Mouse (Mus musculus) hindbrain, embryonic 10.5 days (tissue): ENCODE data around the gene Ankrd34c. TPM values are rescaled to one million over a fixed set of nuclear protein-coding genes. Genes with fewer than 3 reads are reported as not detected.

ENCODE experiments used
- DNase-seq: peaks from one replicate; pipeline ENCODE4 v3.0.0-alpha.2; 2017; ENCODE audit warnings: low spot score
- H3K27ac ChIP-seq: fragments of 300-500 bp; sonication (generic); 2 replicates; pipeline ENCODE4 v1.5.1; 2016; ENCODE audit warnings: mild to moderate bottlenecking, moderate library complexity
- H3K27me3 ChIP-seq: fragments of 300-500 bp; sonication (generic); 2 replicates; pipeline ENCODE4 v1.6.1; 2016; ENCODE audit warnings: mild to moderate bottlenecking; ENCODE audit not compliant: poor library complexity, insufficient read depth, severe bottlenecking
- H3K36me3 ChIP-seq: fragments of 300-500 bp; sonication (generic); 2 replicates; pipeline ENCODE4 v1.6.1; 2016; ENCODE audit warnings: mild to moderate bottlenecking, moderate library complexity
- H3K4me1 ChIP-seq: fragments of 300-500 bp; sonication (generic); replicated peaks from 2 replicates; pipeline ENCODE4 v1.6.1; 2016; ENCODE audit warnings: mild to moderate bottlenecking
- H3K4me3 ChIP-seq: fragments of 300-500 bp; sonication (generic); 2 replicates; pipeline ENCODE4 v1.5.1; 2016; ENCODE audit warnings: mild to moderate bottlenecking, moderate library complexity
- H3K9me3 ChIP-seq: fragments of 300-500 bp; sonication (generic); 2 replicates; pipeline ENCODE4 v1.6.1; 2016; ENCODE audit warnings: mild to moderate bottlenecking, moderate library complexity
- WGBS: fragments of 180-500 bp; shearing (Covaris S2); methylation state at CpG from one replicate; pipeline ENCODE4 v1.1.7; 2016; 5-methylcytosine and 5-hydroxymethylcytosine counted together
- polyA plus RNA-seq: library from polyadenylated mRNA; unstranded; fragments of >200 nt; fragmentation: Nextera tagmentation; extraction: Ambion mirVana; gene quantifications from 2 replicates; pipeline ENCODE4 v1.2.1, GENCODE M21; 2016

Gene Ankrd34c
- polyA plus RNA-seq, 1 experiment from 2014 or later = not detected

- 9% methylated on average over 10 of the region's 10 CpGs for WGBS
- Histone ChIP-seq H3K9me3 (no peaks in the 10 kb centered on the region), H3K36me3 (peaks cover 19% of the 10 kb centered on the region), H3K27me3 (no peaks in the 10 kb centered on the region), H3K4me1 (peaks cover 10% of the 10 kb centered on the region), H3K4me3 (peak overlapping the region; percentile 63), H3K27ac (peak overlapping the region; percentile 90)
- no peak for DNase-seq
Measured at GRCm38 (mm10) chr9:89705197-89705533, 33.1 kb downstream of the Ankrd34c start.

DNA sequence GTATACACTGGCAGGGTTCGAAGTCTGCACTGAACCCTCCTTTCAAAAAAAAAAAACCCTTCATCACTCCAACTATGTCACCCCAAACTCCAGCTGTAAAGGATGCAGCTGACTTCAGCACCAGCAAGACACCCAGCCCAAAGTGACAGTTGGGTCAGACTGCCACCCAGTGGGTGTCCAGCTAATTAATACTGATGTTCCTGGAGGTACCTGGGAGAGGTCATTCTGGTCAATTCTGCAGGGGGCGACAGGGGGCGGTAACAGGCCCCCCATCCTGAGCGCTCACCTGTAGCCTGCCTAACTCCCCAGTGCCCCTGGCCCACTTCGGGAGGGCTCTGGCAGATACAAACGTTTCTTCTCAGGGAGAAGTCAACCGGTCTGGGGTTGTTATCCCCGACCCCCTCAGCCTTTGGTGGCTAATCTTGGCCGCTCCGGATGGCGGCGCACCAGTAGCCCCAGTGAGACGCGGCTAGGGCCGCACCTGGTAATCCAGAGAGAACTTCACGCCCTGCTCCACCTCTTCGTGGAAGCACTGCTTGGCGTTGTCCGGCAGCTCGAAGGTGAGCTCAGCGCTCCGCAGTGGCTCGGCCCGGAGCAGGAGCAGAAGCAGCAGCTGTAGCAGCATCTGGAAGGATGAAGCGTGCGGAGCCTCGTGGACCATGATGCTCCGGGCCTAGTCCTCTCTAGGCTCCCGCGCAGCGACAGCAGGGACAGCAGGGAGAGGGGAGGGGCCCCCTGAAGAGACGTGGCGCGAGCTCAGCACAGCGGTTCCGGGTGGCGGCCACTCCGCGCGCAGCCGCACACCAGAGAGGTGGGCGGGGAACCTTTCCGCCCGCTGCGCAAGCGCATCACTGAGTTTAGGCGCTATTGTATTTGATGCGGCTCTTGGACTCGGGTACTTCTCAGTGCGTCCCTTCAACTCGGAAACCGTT lies 33.7 kb downstream of the Ankrd34c start, which contains the start of gene Tmed3:
Gene Tmed3, minus strand, starts transcription at position 804 of the 932 bp plus-strand sequence.
- Histone ChIP-seq H3K4me3 (peak within 1 kb of the TSS; percentile 63), H3K36me3 (peaks cover 25% of the 10 kb centered on the region), H3K27me3 (no peaks in the 10 kb centered on the region), H3K27ac (peak within 1 kb of the TSS; percentile 90), H3K4me1 (peaks cover 10% of the 10 kb centered on the region), H3K9me3 (no peaks in the 10 kb centered on the region)
- WGBS = 2% methylated on average over 52 of the region's 52 CpGs
- peak; percentile 91 for DNase-seq

- no peak overlapping the region for H3K27ac ChIP-seq
- no peaks in the 10 kb centered on the region for H3K9me3 ChIP-seq
- no peaks in the 10 kb centered on the region for H3K27me3 ChIP-seq
- no peak overlapping the region for H3K4me3 ChIP-seq
- 96% methylated on average over 2 of the region's 2 CpGs for WGBS
- H3K4me1 ChIP-seq = peaks cover 10% of the 10 kb centered on the region
- H3K36me3 ChIP-seq = peaks cover 39% of the 10 kb centered on the region
- no peak for DNase-seq
Measured at GRCm38 (mm10) chr9:89700910-89701457, 37.3 kb downstream of the Ankrd34c start.

DNA sequence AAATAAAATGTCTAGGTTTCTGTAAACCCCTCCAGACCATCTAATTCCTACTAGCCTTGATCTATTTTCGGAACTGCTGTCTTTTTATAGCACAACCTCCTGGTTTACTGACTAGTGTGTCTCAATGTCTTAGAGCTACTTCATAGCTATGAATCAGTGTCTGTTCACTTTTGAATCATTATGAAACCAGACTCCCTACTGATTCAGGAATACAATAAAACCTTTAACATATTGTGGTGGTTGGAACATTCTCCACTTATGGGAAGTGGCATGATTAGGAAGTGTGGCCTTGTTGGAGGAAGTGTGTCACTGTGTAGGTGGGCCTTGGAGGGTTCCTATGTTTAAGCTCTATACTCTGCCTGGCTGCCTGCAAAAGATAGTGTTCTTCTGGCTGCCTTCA lies 43.1 kb downstream of the Ankrd34c start:
- DNase-seq = no peak
- Histone ChIP-seq H3K27ac (no peak overlapping the region), H3K4me3 (no peak overlapping the region), H3K36me3 (peaks cover 20% of the 10 kb centered on the region), H3K9me3 (no peaks in the 10 kb centered on the region), H3K4me1 (no peaks in the 10 kb centered on the region), H3K27me3 (no peaks in the 10 kb centered on the region)
- 87% methylated on average over 1 of the region's 1 CpGs for WGBS

DNA sequence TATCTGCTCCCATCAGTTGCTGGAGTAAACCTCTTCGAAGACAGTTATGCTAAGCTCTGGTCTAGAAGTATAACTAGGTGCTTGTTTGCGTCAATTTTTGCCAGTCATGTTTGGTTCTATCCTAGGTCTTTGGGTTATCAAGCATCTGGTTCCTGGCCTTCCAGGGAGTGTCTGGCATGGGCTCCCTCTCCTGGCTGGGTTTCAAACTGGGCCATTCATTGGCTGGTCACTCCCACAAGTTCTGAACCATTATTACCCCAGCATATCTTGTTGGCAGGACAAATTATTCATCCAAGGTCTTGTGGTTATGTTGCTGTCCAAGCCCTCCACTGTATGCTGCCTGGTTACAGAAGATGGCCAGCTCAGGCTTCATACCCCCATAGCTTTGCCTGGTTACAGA lies 44.6 kb downstream of the Ankrd34c start:
- no peak overlapping the region for H3K4me3 ChIP-seq
- peaks cover 5% of the 10 kb centered on the region for H3K36me3 ChIP-seq
- H3K27me3 ChIP-seq = no peaks in the 10 kb centered on the region
- no peak for DNase-seq
- no peaks in the 10 kb centered on the region for H3K4me1 ChIP-seq
- H3K27ac ChIP-seq = no peak overlapping the region
- WGBS = 97% methylated on average over 2 of the region's 2 CpGs
- no peaks in the 10 kb centered on the region for H3K9me3 ChIP-seq

DNA sequence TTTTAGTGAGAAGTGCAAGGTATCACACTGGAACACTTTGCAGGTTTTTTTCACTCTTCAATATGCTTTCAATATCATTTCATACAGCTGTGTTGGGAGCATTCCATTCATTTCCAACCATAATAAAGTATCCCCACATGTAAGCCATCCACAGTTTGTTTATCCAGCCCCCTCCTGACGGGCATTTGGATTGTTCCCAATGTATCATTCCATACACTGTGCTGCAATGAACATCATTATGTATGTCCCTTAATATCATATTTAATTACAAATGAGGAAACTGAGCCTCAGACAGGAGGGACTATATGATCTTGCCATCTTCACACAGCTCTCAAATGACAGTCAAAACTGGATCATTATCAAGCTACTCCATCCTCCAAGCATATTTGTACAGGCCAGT lies 49.1 kb downstream of the Ankrd34c start:
- 75% methylated on average over 1 of the region's 1 CpGs for WGBS
- no peaks in the 10 kb centered on the region for H3K36me3 ChIP-seq
- H3K9me3 ChIP-seq = no peaks in the 10 kb centered on the region
- DNase-seq = no peak
- H3K27ac ChIP-seq = no peak overlapping the region
- no peaks in the 10 kb centered on the region for H3K4me1 ChIP-seq
- H3K4me3 ChIP-seq = no peak overlapping the region
- no peaks in the 10 kb centered on the region for H3K27me3 ChIP-seq

- no peak overlapping the region for H3K27ac ChIP-seq
- no peaks in the 10 kb centered on the region for H3K4me1 ChIP-seq
- no peak overlapping the region for H3K4me3 ChIP-seq
- no peaks in the 10 kb centered on the region for H3K36me3 ChIP-seq
- DNase-seq = no peak
- WGBS = 61% methylated on average over 10 of the region's 10 CpGs
- H3K9me3 ChIP-seq = no peaks in the 10 kb centered on the region
- no peaks in the 10 kb centered on the region for H3K27me3 ChIP-seq
Measured at GRCm38 (mm10) chr9:89687503-89688226, 50.6 kb downstream of the Ankrd34c start.

DNA sequence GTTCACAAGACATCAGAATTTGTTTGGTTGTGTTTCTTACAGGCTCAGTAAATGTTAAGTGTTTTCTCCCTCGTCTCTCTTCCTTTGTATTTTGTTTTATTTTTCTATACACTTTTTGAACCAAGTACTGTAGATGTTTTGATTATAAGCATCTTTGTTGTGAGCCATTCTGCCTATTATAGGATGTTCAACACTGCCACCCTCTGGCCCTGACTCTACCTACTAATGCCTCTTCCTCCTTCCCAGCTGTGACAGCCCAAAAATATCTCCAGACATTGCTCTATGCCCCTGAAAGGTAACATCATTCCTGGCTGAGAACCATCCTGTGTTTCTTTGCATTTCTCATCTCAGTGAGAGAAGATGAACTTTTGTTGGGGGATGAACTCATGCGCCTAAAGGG lies 52.0 kb downstream of the Ankrd34c start:
- H3K36me3 ChIP-seq = no peaks in the 10 kb centered on the region
- no peaks in the 10 kb centered on the region for H3K27me3 ChIP-seq
- H3K4me1 ChIP-seq = no peaks in the 10 kb centered on the region
- WGBS = 73% methylated on average over 2 of the region's 2 CpGs
- H3K4me3 ChIP-seq = no peak overlapping the region
- H3K9me3 ChIP-seq = no peaks in the 10 kb centered on the region
- DNase-seq = no peak
- H3K27ac ChIP-seq = no peak overlapping the region

DNA sequence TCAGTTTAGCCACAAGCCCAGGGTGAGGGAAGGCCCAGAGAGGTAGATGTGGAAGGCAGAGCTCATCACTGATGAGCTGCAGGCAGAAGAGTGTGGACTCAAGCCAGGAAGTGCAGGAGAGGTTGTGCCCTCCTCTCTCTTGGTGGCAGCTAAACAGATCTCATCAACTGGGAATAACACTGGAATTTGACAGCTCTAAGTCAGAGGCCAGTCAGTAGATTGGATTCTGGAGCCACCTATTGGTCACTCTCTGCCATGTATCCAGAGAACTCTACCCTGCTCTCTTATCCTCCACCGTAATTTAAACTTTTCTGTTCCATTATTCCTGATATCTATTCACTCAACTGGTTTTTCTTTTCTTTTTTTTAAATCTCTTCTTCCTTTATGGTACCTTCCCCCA lies 59.3 kb downstream of the Ankrd34c start:
- no peaks in the 10 kb centered on the region for H3K9me3 ChIP-seq
- DNase-seq = no peak
- WGBS = 74% methylated on average over 1 of the region's 1 CpGs

More for the DNA sequence above, 59.3 kb downstream of the Ankrd34c start:
- no peaks in the 10 kb centered on the region for H3K4me1 ChIP-seq
- no peak overlapping the region for H3K4me3 ChIP-seq
- no peak overlapping the region for H3K27ac ChIP-seq
- H3K27me3 ChIP-seq = no peaks in the 10 kb centered on the region
- no peaks in the 10 kb centered on the region for H3K36me3 ChIP-seq

Other genes starting within 250 kb of the Ankrd34c start
- gene Minar1, start 115.3 kb downstream of the Ankrd34c start, polyA plus RNA-seq = 0.15 and 0.24 TPM in 2 replicates
- 47.6 and 51.9 TPM in 2 replicates for gene Tmed3, start 33.4 kb downstream of the Ankrd34c start, polyA plus RNA-seq
- gene Rasgrf1, start 171.4 kb upstream of the Ankrd34c start, polyA plus RNA-seq = 0.12 and 0.13 TPM in 2 replicates